Mouse (Mus musculus): ENCODE data around the gene Plekhm1.

DNA sequence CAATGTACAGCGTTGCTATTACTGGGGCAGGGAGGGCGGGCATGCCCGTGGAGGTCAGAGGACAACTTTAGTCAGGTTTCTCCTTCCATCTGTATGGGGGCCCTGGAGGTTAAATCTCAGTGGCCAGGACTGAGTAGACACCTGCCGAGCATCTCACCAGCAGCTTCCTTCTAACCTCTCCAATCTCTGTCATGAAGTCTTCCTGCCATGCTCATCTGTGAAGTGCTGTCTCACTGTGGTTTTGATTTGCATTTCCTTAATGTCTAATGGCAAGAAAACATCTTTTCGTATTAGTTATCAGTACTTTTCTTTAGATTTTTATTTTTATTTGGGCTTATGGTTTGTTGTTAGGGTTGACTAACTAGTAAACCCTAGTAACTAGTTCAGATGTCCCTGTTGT lies 32.0 kb downstream of the Plekhm1 start:
- TF ChIP-seq CTCF (IDR thresholded peaks at IDR 0.05; ENCODE audit: low read depth, low read length) (no peak), GATA1 (IDR thresholded peaks at IDR 0.05; ENCODE audit: borderline replicate concordance, low read length) (no peak), GATA2 (IDR thresholded peaks at IDR 0.05; ENCODE audit: borderline replicate concordance, low read depth, low read length) (no peak), TAL1 (conservative IDR thresholded peaks at IDR 0.05; ENCODE audit: low read depth, low read length) (no peak), POLR2AphosphoS5 (IDR thresholded peaks at IDR 0.05; ENCODE audit: insufficient replicate concordance, low read depth, low read length) (no peak)
